Mouse (Mus musculus) retina, embryonic 14.5 days (tissue): ENCODE measurements around the gene Lrrc4c.
A peak's percentile ranks its signal among the peaks of the same experiment; 100 is the strongest.

Source experiments
- DNase-seq: peaks from one replicate; pipeline ENCODE4 v3.0.0-alpha.2; 2015; ENCODE audit warnings: low spot score

Gene Lrrc4c

GRCm38 (mm10) chr2:97609436-97609835 lies 1291.5 kb downstream of the Lrrc4c start:
- peak; percentile 67 for DNase-seq

- DNase-seq, result no peak
These were observed 1292.6 kb downstream of the Lrrc4c start for GRCm38 (mm10) chr2:97610566-97610965.

DNA sequence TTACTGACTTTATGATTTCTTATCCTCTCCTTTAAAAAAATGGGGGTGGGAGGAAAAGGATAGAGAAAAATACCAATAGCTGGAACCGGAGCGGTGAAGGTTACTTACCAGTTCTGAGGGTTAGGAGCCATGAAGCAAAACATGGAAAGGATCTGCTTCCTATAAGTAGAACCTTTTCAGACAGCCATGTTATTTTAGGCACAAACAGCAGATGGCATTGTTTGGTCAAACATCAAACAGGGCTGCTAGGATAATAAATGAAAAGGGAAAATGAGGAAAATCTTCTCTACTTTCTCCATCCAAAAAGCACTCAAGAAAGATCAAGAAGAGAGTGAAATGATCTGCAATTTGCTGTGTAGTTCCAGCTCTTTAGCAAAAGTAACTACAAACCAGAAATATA lies 1296.8 kb downstream of the Lrrc4c start:
- peak; percentile 71 for DNase-seq

GRCm38 (mm10) chr2:97618589-97618988 lies 1300.6 kb downstream of the Lrrc4c start:
- DNase-seq, result no peak

DNA sequence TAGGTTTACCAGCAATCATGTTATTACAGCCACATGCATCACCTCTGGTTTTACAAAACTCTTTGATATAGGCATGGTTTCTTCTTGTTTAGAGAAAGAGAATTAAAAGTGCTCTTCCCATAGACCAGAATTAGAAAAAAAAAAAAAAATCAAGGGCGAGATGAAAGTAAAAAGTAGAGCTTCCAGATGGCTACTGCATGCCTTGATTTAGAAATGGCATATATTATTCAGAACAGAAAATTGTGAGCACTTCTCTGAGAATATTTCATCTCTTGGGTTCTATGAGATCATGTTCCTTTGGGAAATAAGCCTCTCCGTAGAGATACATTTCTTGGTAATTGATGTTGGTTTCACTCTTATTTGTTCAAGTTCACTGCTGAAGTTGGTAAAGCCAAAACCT lies 1322.0 kb downstream of the Lrrc4c start:
- DNase-seq, result no peak

- DNase-seq, result peak; percentile 65
These were observed 1323.7 kb downstream of the Lrrc4c start for GRCm38 (mm10) chr2:97641661-97642060.

- peak; percentile 59 for DNase-seq
These were observed 1334.7 kb downstream of the Lrrc4c start for GRCm38 (mm10) chr2:97652711-97653110.
